ENCODE assay signal across 8 mouse cellular contexts in genomic region chr7:80186531-80187296, GRCm38 (mm10). TPM values are rescaled to one million over a fixed set of nuclear protein-coding genes. Genes with fewer than 3 reads are reported as not detected.
DNase-seq lines count a peak whose midpoint lies in the region; ATAC-seq and TF ChIP-seq lines count a peak whose summit lies in the region.

TSS of gene Sema4b (plus strand) at chr7:80186841.

- peak; percentile 69 for TF ChIP-seq POLR2A in small intestine, adult 2 months (IDR thresholded peaks at IDR 0.05; ENCODE audit: low read depth, low read length)

- peaks cover 47% of the 10 kb centered on the region for H3K4me1 ChIP-seq in embryonic facial prominence, embryonic 15.5 days
- peaks cover 17% of the 10 kb centered on the region for H3K4me1 ChIP-seq in limb, embryonic 11.5 days (ENCODE audit: control insufficient read depth, insufficient read depth, low read length)
- H3K4me1 ChIP-seq in midbrain, embryonic 13.5 days (replicated peaks), result peaks cover 48% of the 10 kb centered on the region
- peaks cover 36% of the 10 kb centered on the region for H3K4me1 ChIP-seq in small intestine, adult 2 months (ENCODE audit: control insufficient read depth, insufficient read depth, insufficient read length, low read length)

- H3K27ac ChIP-seq in embryonic facial prominence, embryonic 15.5 days (replicated peaks), result peak within 1 kb of the TSS; percentile 71
- no peak within 1 kb of the TSS for H3K27ac ChIP-seq in limb, embryonic 11.5 days (replicated peaks; ENCODE audit: low read depth, low read length)
- H3K27ac ChIP-seq in midbrain, embryonic 13.5 days, result peak within 1 kb of the TSS; percentile 90
- H3K27ac ChIP-seq in small intestine, adult 2 months (ENCODE audit: insufficient read depth, low read depth, low read length), result peak within 1 kb of the TSS; percentile 100

- 1% methylated on average over 51 of the region's 51 CpGs for WGBS in embryonic facial prominence, embryonic 15.5 days
- WGBS in limb, embryonic 11.5 days, result under 1% methylated on average over 50 of the region's 51 CpGs
- WGBS in midbrain, embryonic 13.5 days, result under 1% methylated on average over 50 of the region's 51 CpGs
- 2% methylated on average over 51 of the region's 51 CpGs for WGBS in small intestine, adult 2 months

- DNase-seq in adrenal gland, postnatal 36 days, result peak; percentile 98
- peak; percentile 87 for DNase-seq in heart, adult 8-10 months (ENCODE audit: low spot score)
- peak; percentile 93 to 95 for DNase-seq in kidney, adult 8-10 months
- peak; percentile 91 for DNase-seq in limb, embryonic 11.5 days (ENCODE audit: low spot score)
- no peak for DNase-seq in c-Kit-positive CD71-positive TER-119-positive erythroid progenitor cells, embryonic 14.5 days (ENCODE audit: low spot score)

- peak within 1 kb of the TSS; percentile 51 for H3K4me3 ChIP-seq in embryonic facial prominence, embryonic 15.5 days (replicated peaks)
- H3K4me3 ChIP-seq in limb, embryonic 11.5 days (ENCODE audit: low read depth, low read length), result peak within 1 kb of the TSS; percentile 45
- peak within 1 kb of the TSS; percentile 52 for H3K4me3 ChIP-seq in midbrain, embryonic 13.5 days (replicated peaks)
- H3K4me3 ChIP-seq in small intestine, adult 2 months (ENCODE audit: low read depth, low read length), result peak within 1 kb of the TSS; percentile 84

- peak within 1 kb of the TSS; percentile 16 for H3K9ac ChIP-seq in embryonic facial prominence, embryonic 15.5 days
- peak within 1 kb of the TSS; percentile 62 for H3K9ac ChIP-seq in limb, embryonic 11.5 days (ENCODE audit: low read length)
- peak within 1 kb of the TSS; percentile 67 for H3K9ac ChIP-seq in midbrain, embryonic 13.5 days (replicated peaks)

- TF ChIP-seq CTCF in small intestine, adult 2 months (IDR thresholded peaks at IDR 0.05; ENCODE audit: extremely low read depth, insufficient read length, insufficient replicate concordance, low read depth, low read length), result no peak

- H3K9me3 ChIP-seq in embryonic facial prominence, embryonic 15.5 days (replicated peaks), result no peaks in the 10 kb centered on the region
- no peaks in the 10 kb centered on the region for H3K9me3 ChIP-seq in limb, embryonic 11.5 days (ENCODE audit: control insufficient read depth, low read length)
- no peaks in the 10 kb centered on the region for H3K9me3 ChIP-seq in midbrain, embryonic 13.5 days

- no peaks in the 10 kb centered on the region for H3K36me3 ChIP-seq in embryonic facial prominence, embryonic 15.5 days
- H3K36me3 ChIP-seq in limb, embryonic 11.5 days (ENCODE audit: control insufficient read depth, insufficient read depth, low read length), result no peaks in the 10 kb centered on the region
- H3K36me3 ChIP-seq in midbrain, embryonic 13.5 days, result no peaks in the 10 kb centered on the region
- peaks cover 2% of the 10 kb centered on the region; the same call in 1 of the 2 replicates for H3K36me3 ChIP-seq in small intestine, adult 2 months (ENCODE audit: control insufficient read depth, insufficient read depth, low read length)

- peak; percentile 88 for ATAC-seq in embryonic facial prominence, embryonic 15.5 days (ENCODE audit: insufficient number of reproducible peaks, low FRiP score, low TSS enrichment, low read depth)
- ATAC-seq in limb, embryonic 11.5 days (ENCODE audit: insufficient number of reproducible peaks, low FRiP score, low TSS enrichment, low read depth), result peak; percentile 86
- ATAC-seq in midbrain, embryonic 13.5 days, result peak; percentile 96

- H3K4me2 ChIP-seq in embryonic facial prominence, embryonic 15.5 days (replicated peaks), result peak within 1 kb of the TSS; percentile 81
- H3K4me2 ChIP-seq in limb, embryonic 11.5 days (ENCODE audit: low read depth, severe bottlenecking), result peak within 1 kb of the TSS; percentile 86
- H3K4me2 ChIP-seq in midbrain, embryonic 13.5 days (replicated peaks), result peak within 1 kb of the TSS; percentile 68

- no peaks in the 10 kb centered on the region for H3K27me3 ChIP-seq in embryonic facial prominence, embryonic 15.5 days
- no peaks in the 10 kb centered on the region for H3K27me3 ChIP-seq in limb, embryonic 11.5 days (ENCODE audit: control insufficient read depth, insufficient read depth, low read length)
- H3K27me3 ChIP-seq in midbrain, embryonic 13.5 days, result no peaks in the 10 kb centered on the region; the same call in 1 of the 2 replicates
- H3K27me3 ChIP-seq in small intestine, adult 2 months (ENCODE audit: control insufficient read depth, insufficient read depth, low read length), result no peaks in the 10 kb centered on the region

RNA-seq across cellular contexts. Expression of gene Sema4b, which starts in this region (rescaled TPM):
- total RNA-seq in adrenal gland, postnatal 36 days (2021), result 10 to 100 TPM; 47.3 to 57.2 TPM
- polyA plus RNA-seq in embryonic facial prominence, embryonic 15.5 days (2015; fragmentation: Nextera tagmentation; extraction: Ambion mirVana), result 23.0 and 25.2 TPM in 2 replicates
- total RNA-seq in heart, adult 8-10 months (2022), result 10 to 100 TPM; 10.9 to 14.0 (median 11.7) TPM
- polyA plus RNA-seq in limb, embryonic 11.5 days (2014; fragmentation: Nextera tagmentation; extraction: Ambion mirVana), result 8.3 and 9.0 TPM in 2 replicates
- 22.8 and 24.0 TPM in 2 replicates for polyA plus RNA-seq in midbrain, embryonic 13.5 days (2015; fragmentation: Nextera tagmentation; extraction: Ambion mirVana)
- 47.9 and 84.4 TPM in 2 replicates for polyA plus RNA-seq in small intestine, adult 2 months (2012; rRNA removed)

Comparison
In these comparisons a context has a peak if more than half of its experiments do, and no peak if none do; other contexts are left out.
1. H3K9ac ChIP-seq: peak in every context shown above with its lines; median percentile 67 in midbrain, embryonic 13.5 days; 62 in limb, embryonic 11.5 days; 16 in embryonic facial prominence, embryonic 15.5 days.